Mouse (Mus musculus): ENCODE data around the gene Iqcd.
A peak's percentile ranks its signal among the peaks of the same experiment; 100 is the strongest.

Iqcd gene

GRCm38 (mm10) chr5:120588569-120589094 lies at the start of gene Iqcd, which contains the start of gene Tpcn1:
Iqcd (plus strand) TSS chr5:120589016.
Tpcn1 (minus strand) TSS chr5:120588673.
- peak; percentile 100 for DNase-seq (ENCODE audit: low spot score in 2 of 2)

- no peak for DNase-seq (ENCODE audit: low spot score in 2 of 2)
These were observed 40.5 kb upstream of the Iqcd start for GRCm38 (mm10) chr5:120548236-120548850.

GRCm38 (mm10) chr5:120550137-120550536 lies 38.7 kb upstream of the Iqcd start:
- no peak for DNase-seq (ENCODE audit: low spot score in 2 of 2)

GRCm38 (mm10) chr5:120550673-120551072 lies 38.1 kb upstream of the Iqcd start:
- DNase-seq (ENCODE audit: low spot score in 2 of 2), result no peak

- DNase-seq (ENCODE audit: low spot score in 2 of 2), result no peak
These were observed 32.9 kb upstream of the Iqcd start for GRCm38 (mm10) chr5:120555871-120556270.

- DNase-seq (ENCODE audit: low spot score in 2 of 2), result no peak
These were observed 30.8 kb upstream of the Iqcd start for GRCm38 (mm10) chr5:120558041-120558440.

GRCm38 (mm10) chr5:120558762-120559161 lies 30.1 kb upstream of the Iqcd start:
- DNase-seq (ENCODE audit: low spot score in 2 of 2), result peak in 1 of 2 experiments; percentile 65

- peak in 1 of 2 experiments; percentile 53 for DNase-seq (ENCODE audit: low spot score in 2 of 2)
These were observed 28.6 kb upstream of the Iqcd start for GRCm38 (mm10) chr5:120560129-120560615.

GRCm38 (mm10) chr5:120560616-120561311 lies 28.1 kb upstream of the Iqcd start:
- peak; percentile 80 to 82 for DNase-seq (ENCODE audit: low spot score in 2 of 2)

- DNase-seq (ENCODE audit: low spot score in 2 of 2), result no peak
These were observed 25.6 kb upstream of the Iqcd start for GRCm38 (mm10) chr5:120562956-120563913.

- DNase-seq (ENCODE audit: low spot score in 2 of 2), result no peak
These were observed 24.9 kb upstream of the Iqcd start for GRCm38 (mm10) chr5:120563914-120564311.

GRCm38 (mm10) chr5:120565171-120565905 lies 23.5 kb upstream of the Iqcd start:
- no peak for DNase-seq (ENCODE audit: low spot score in 2 of 2)

- peak; percentile 83 to 87 for DNase-seq (ENCODE audit: low spot score in 2 of 2)
These were observed 22.7 kb upstream of the Iqcd start for GRCm38 (mm10) chr5:120566101-120566500.

GRCm38 (mm10) chr5:120566681-120567252 lies 22.0 kb upstream of the Iqcd start:
- no peak for DNase-seq (ENCODE audit: low spot score in 2 of 2)

- peak; percentile 68 to 76 for DNase-seq (ENCODE audit: low spot score in 2 of 2)
These were observed 21.5 kb upstream of the Iqcd start for GRCm38 (mm10) chr5:120567253-120567701.

GRCm38 (mm10) chr5:120567761-120568211 lies 21.0 kb upstream of the Iqcd start:
- DNase-seq (ENCODE audit: low spot score in 2 of 2), result peak; percentile 68 to 72

- peak; percentile 67 to 80 for DNase-seq (ENCODE audit: low spot score in 2 of 2)
These were observed 20.5 kb upstream of the Iqcd start for GRCm38 (mm10) chr5:120568336-120568768.

GRCm38 (mm10) chr5:120568964-120569363 lies 19.9 kb upstream of the Iqcd start:
- DNase-seq (ENCODE audit: low spot score in 2 of 2), result no peak

- no peak for DNase-seq (ENCODE audit: low spot score in 2 of 2)
These were observed 19.0 kb upstream of the Iqcd start for GRCm38 (mm10) chr5:120569791-120570190.

GRCm38 (mm10) chr5:120570289-120570897 lies 18.4 kb upstream of the Iqcd start:
- no peak for DNase-seq (ENCODE audit: low spot score in 2 of 2)

All from right cerebral cortex, postnatal 10 days (tissue).